In genomic region chr7:118977167-118977543, GRCm38 (mm10) we compare ENCODE assay signal across 12 mouse cellular contexts. TPM values are rescaled to one million over a fixed set of nuclear protein-coding genes. Genes with fewer than 3 reads are reported as not detected.
DNase-seq lines count a peak whose midpoint lies in the region; ATAC-seq and TF ChIP-seq lines count a peak whose summit lies in the region.
"Had no signal": no experiment of that assay in that cellular context is flagged by ENCODE, and none has a peak within 500 bp of the region (broad histone marks: within the 10 kb centered on the region; RNA-seq: fewer than 3 reads in every experiment).

No protein-coding gene starts in this region.

- no peak overlapping the region for H3K4me3 ChIP-seq in heart, embryonic 15.5 days
- H3K4me3 ChIP-seq in embryonic facial prominence, embryonic 12.5 days, result no peak overlapping the region
- H3K4me3 ChIP-seq in hindbrain, embryonic 10.5 days, result no peak overlapping the region
- H3K4me3 ChIP-seq in midbrain, embryonic 13.5 days (replicated peaks), result no peak overlapping the region
- no peak overlapping the region for H3K4me3 ChIP-seq in intestine, postnatal 0 days (ENCODE audit: low read depth, low read length)
- no peak overlapping the region for H3K4me3 ChIP-seq in liver, embryonic 11.5 days (ENCODE audit: low read depth, low read length)

- H3K27me3 ChIP-seq in heart, embryonic 15.5 days, result no peaks in the 10 kb centered on the region
- no peaks in the 10 kb centered on the region for H3K27me3 ChIP-seq in embryonic facial prominence, embryonic 12.5 days
- H3K27me3 ChIP-seq in hindbrain, embryonic 10.5 days (ENCODE audit: insufficient read depth, poor library complexity, severe bottlenecking), result no peaks in the 10 kb centered on the region
- no peaks in the 10 kb centered on the region for H3K27me3 ChIP-seq in midbrain, embryonic 13.5 days
- no peaks in the 10 kb centered on the region for H3K27me3 ChIP-seq in intestine, postnatal 0 days (replicated peaks; ENCODE audit: control insufficient read depth, insufficient read depth, low read length)
- H3K27me3 ChIP-seq in liver, embryonic 11.5 days (replicated peaks; ENCODE audit: control insufficient read depth, insufficient read depth, low read length), result no peaks in the 10 kb centered on the region

- no peaks in the 10 kb centered on the region for H3K9me3 ChIP-seq in heart, embryonic 15.5 days (replicated peaks)
- H3K9me3 ChIP-seq in embryonic facial prominence, embryonic 12.5 days, result no peaks in the 10 kb centered on the region
- no peaks in the 10 kb centered on the region for H3K9me3 ChIP-seq in hindbrain, embryonic 10.5 days
- H3K9me3 ChIP-seq in midbrain, embryonic 13.5 days, result no peaks in the 10 kb centered on the region
- no peaks in the 10 kb centered on the region for H3K9me3 ChIP-seq in intestine, postnatal 0 days (ENCODE audit: control insufficient read depth)
- no peaks in the 10 kb centered on the region for H3K9me3 ChIP-seq in liver, embryonic 11.5 days (ENCODE audit: control insufficient read depth, low read length)

- H3K9ac ChIP-seq in heart, embryonic 15.5 days, result no peak overlapping the region
- no peak overlapping the region for H3K9ac ChIP-seq in embryonic facial prominence, embryonic 12.5 days
- no peak overlapping the region for H3K9ac ChIP-seq in midbrain, embryonic 13.5 days (replicated peaks)
- no peak overlapping the region for H3K9ac ChIP-seq in intestine, postnatal 0 days (ENCODE audit: low read depth, low read length)
- H3K9ac ChIP-seq in liver, embryonic 11.5 days (ENCODE audit: low read depth, low read length), result no peak overlapping the region
- H3K9ac ChIP-seq: liver, embryonic 14.5 days had no signal

- DNase-seq in heart, postnatal 36 days, result no peak
- no peak for DNase-seq in hindbrain, embryonic 10.5 days (ENCODE audit: low spot score)
- no peak for DNase-seq in liver, embryonic 11.5 days (ENCODE audit: low spot score)
- no peak for DNase-seq in kidney, adult 18-20 months
- DNase-seq: adrenal gland, adult 2 months; kidney, adult 11 months had no signal

- H3K4me1 ChIP-seq in heart, embryonic 15.5 days (replicated peaks), result peaks cover 40% of the 10 kb centered on the region
- H3K4me1 ChIP-seq in embryonic facial prominence, embryonic 12.5 days, result no peaks in the 10 kb centered on the region
- H3K4me1 ChIP-seq in hindbrain, embryonic 10.5 days (replicated peaks), result peaks cover 75% of the 10 kb centered on the region
- peaks cover 51% of the 10 kb centered on the region for H3K4me1 ChIP-seq in midbrain, embryonic 13.5 days (replicated peaks)
- no peaks in the 10 kb centered on the region for H3K4me1 ChIP-seq in intestine, postnatal 0 days (replicated peaks; ENCODE audit: control insufficient read depth, insufficient read depth, low read length)
- no peaks in the 10 kb centered on the region for H3K4me1 ChIP-seq in liver, embryonic 11.5 days (replicated peaks; ENCODE audit: control insufficient read depth, insufficient read depth, low read length)

- no peak for ATAC-seq in heart, embryonic 15.5 days (replicated peaks; ENCODE audit: insufficient number of reproducible peaks, insufficient read depth, low FRiP score, low read depth)
- ATAC-seq in embryonic facial prominence, embryonic 12.5 days (ENCODE audit: insufficient number of reproducible peaks, insufficient read depth, low FRiP score, low TSS enrichment), result no peak
- ATAC-seq in midbrain, embryonic 13.5 days, result no peak
- ATAC-seq in intestine, postnatal 0 days, result no peak
- no peak for ATAC-seq in liver, embryonic 11.5 days (replicated peaks; ENCODE audit: low FRiP score)

- peaks cover 7% of the 10 kb centered on the region; the same call in 1 of the 2 replicates for H3K36me3 ChIP-seq in heart, embryonic 15.5 days
- H3K36me3 ChIP-seq in embryonic facial prominence, embryonic 12.5 days, result peaks cover 42% of the 10 kb centered on the region
- H3K36me3 ChIP-seq in hindbrain, embryonic 10.5 days, result peaks cover 100% of the 10 kb centered on the region
- peaks cover 32% of the 10 kb centered on the region for H3K36me3 ChIP-seq in midbrain, embryonic 13.5 days
- H3K36me3 ChIP-seq in intestine, postnatal 0 days (ENCODE audit: control insufficient read depth, insufficient read depth), result no peaks in the 10 kb centered on the region; the same call in 1 of the 2 replicates
- H3K36me3 ChIP-seq in liver, embryonic 11.5 days (ENCODE audit: control insufficient read depth, insufficient read depth, low read length), result no peaks in the 10 kb centered on the region

- TF ChIP-seq CTCF in intestine, postnatal 0 days (IDR thresholded peaks at IDR 0.05; ENCODE audit: low read depth), result no peak

- WGBS in heart, embryonic 15.5 days, result 79% methylated on average over 10 of the region's 10 CpGs
- 74% methylated on average over 10 of the region's 10 CpGs for WGBS in embryonic facial prominence, embryonic 12.5 days
- 76% methylated on average over 10 of the region's 10 CpGs for WGBS in hindbrain, embryonic 10.5 days
- 76% methylated on average over 10 of the region's 10 CpGs for WGBS in midbrain, embryonic 13.5 days
- whole genome bisulfite sequencing in intestine, postnatal 0 days, result 82% methylated on average over 10 of the region's 10 CpGs
- 83% methylated on average over 10 of the region's 10 CpGs for WGBS in liver, embryonic 11.5 days

- intact Hi-C loops in heart, postnatal 36 days (cut with DNase I), result loop anchor here (2.0 kb wide), 1 partner anchor 18 kb away; the partner anchor contains the start of gene Gprc5b

- peak overlapping the region; percentile 72; the same call in 1 of the 2 replicates for H3K27ac ChIP-seq in heart, embryonic 15.5 days
- peak overlapping the region; percentile 24; the same call in 1 of the 2 replicates for H3K27ac ChIP-seq in embryonic facial prominence, embryonic 12.5 days
- H3K27ac ChIP-seq in hindbrain, embryonic 10.5 days, result peak overlapping the region; percentile 77
- H3K27ac ChIP-seq in midbrain, embryonic 13.5 days, result peak overlapping the region; percentile 65
- no peak overlapping the region for H3K27ac ChIP-seq in intestine, postnatal 0 days (ENCODE audit: low read depth, low read length)
- no peak overlapping the region for H3K27ac ChIP-seq in liver, embryonic 11.5 days (ENCODE audit: low read depth, low read length)
- H3K27ac ChIP-seq: liver, embryonic 14.5 days; stomach, postnatal 0 days had no signal

- no peak overlapping the region for H3K4me2 ChIP-seq in heart, embryonic 15.5 days
- no peak overlapping the region for H3K4me2 ChIP-seq in embryonic facial prominence, embryonic 12.5 days (replicated peaks)
- no peak overlapping the region; the same call in 1 of the 2 replicates for H3K4me2 ChIP-seq in midbrain, embryonic 13.5 days (replicated peaks)
- no peak overlapping the region for H3K4me2 ChIP-seq in intestine, postnatal 0 days (replicated peaks; ENCODE audit: low read depth)
- no peak overlapping the region for H3K4me2 ChIP-seq in liver, embryonic 11.5 days

RNA-seq across cellular contexts. Expression of gene Gprc5b, which starts 17.9 kb away (rescaled TPM):
- 4.9 and 6.0 TPM in 2 replicates for polyA plus RNA-seq in heart, embryonic 15.5 days (2015; fragmentation: Nextera tagmentation; extraction: Ambion mirVana)
- total RNA-seq in heart, postnatal 36 days (2021), result 10 to 100 TPM; 14.7 to 15.6 TPM
- 9.2 and 10.5 TPM in 2 replicates for polyA plus RNA-seq in embryonic facial prominence, embryonic 12.5 days (2016; fragmentation: Nextera tagmentation; extraction: Ambion mirVana)
- 17.5 and 25.4 TPM in 2 replicates for polyA plus RNA-seq in hindbrain, embryonic 10.5 days (2016; fragmentation: Nextera tagmentation; extraction: Ambion mirVana)
- 7.2 and 7.6 TPM in 2 replicates for polyA plus RNA-seq in midbrain, embryonic 13.5 days (2015; fragmentation: Nextera tagmentation; extraction: Ambion mirVana)
- polyA plus RNA-seq in intestine, postnatal 0 days (2015; fragmentation: Nextera tagmentation; extraction: Ambion mirVana), result 0.66 and 1.5 TPM in 2 replicates
- 1.7 and 2.0 TPM in 2 replicates for polyA plus RNA-seq in liver, embryonic 11.5 days (2014; fragmentation: Nextera tagmentation; extraction: Ambion mirVana)

Comparison
In these comparisons a context has a peak if more than half of its experiments do, and no peak if none do; other contexts are left out.
1. H3K27ac ChIP-seq: peak in heart, embryonic 15.5 days (single experiment), embryonic facial prominence, embryonic 12.5 days (single experiment), hindbrain, embryonic 10.5 days (single experiment) and midbrain, embryonic 13.5 days (single experiment); none in intestine, postnatal 0 days (single experiment) and liver, embryonic 11.5 days (single experiment).